8 mouse cellular contexts compared by ENCODE assay signal in genomic region chr6:30375791-30376190, GRCm38 (mm10). TPM values are rescaled to one million over a fixed set of nuclear protein-coding genes. Genes with fewer than 3 reads are reported as not detected.
DNase-seq lines count a peak whose midpoint lies in the region; ATAC-seq and TF ChIP-seq lines count a peak whose summit lies in the region.
"Had no signal": no experiment of that assay in that cellular context is flagged by ENCODE, and none has a peak within 500 bp of the region (broad histone marks: within the 10 kb centered on the region; RNA-seq: fewer than 3 reads in every experiment).

No protein-coding gene starts in this region.

- H3K9ac ChIP-seq in lung, embryonic 15.5 days: no peak overlapping the region
- H3K9ac ChIP-seq in heart, postnatal 0 days (replicated peaks; ENCODE audit: low read depth, low read length): no peak overlapping the region

- TF ChIP-seq CTCF in heart, postnatal 0 days (IDR thresholded peaks at IDR 0.05; ENCODE audit: low read depth): no peak

- DNase-seq in lung, postnatal 4 days: no peak
- DNase-seq in cerebellum, postnatal 36 days: peak; percentile 16 to 38
- peak; percentile 30 for DNase-seq in heart, postnatal 0 days (ENCODE audit: low spot score)
- peak; percentile 68 for DNase-seq in skeletal muscle tissue, adult 2 months (ENCODE audit: low read depth, low spot score)
- no peak for DNase-seq in right cerebral cortex, postnatal 4 days

- WGBS in lung, embryonic 15.5 days: 65% methylated on average over 1 of the region's 1 CpGs
- WGBS in heart, postnatal 0 days: 49% methylated on average over 1 of the region's 1 CpGs

- peaks cover 72% of the 10 kb centered on the region for H3K36me3 ChIP-seq in lung, embryonic 15.5 days
- H3K36me3 ChIP-seq in heart, postnatal 0 days (replicated peaks; ENCODE audit: control insufficient read depth, insufficient read depth, low read length): peaks cover 88% of the 10 kb centered on the region

- H3K9me3 ChIP-seq in lung, embryonic 15.5 days: no peaks in the 10 kb centered on the region
- H3K9me3 ChIP-seq in heart, postnatal 0 days (replicated peaks; ENCODE audit: control insufficient read depth, low read length): no peaks in the 10 kb centered on the region
- H3K9me3 ChIP-seq: midbrain, embryonic 10.5 days had no signal

- TF ChIP-seq EP300 in heart, postnatal 0 days (IDR thresholded peaks at IDR 0.05; ENCODE audit: low read depth): no peak

- no peak for ATAC-seq in lung, embryonic 15.5 days (ENCODE audit: borderline replicate concordance, extremely low read depth, low FRiP score, low TSS enrichment)
- ATAC-seq in heart, postnatal 0 days (ENCODE audit: insufficient read depth, low read depth): no peak; the same call in 1 of the 2 replicates
- ATAC-seq in frontal cortex, adult (ENCODE audit: low TSS enrichment): no peak

- no peak overlapping the region for H3K4me3 ChIP-seq in lung, embryonic 15.5 days
- H3K4me3 ChIP-seq in heart, postnatal 0 days (ENCODE audit: low read depth, low read length): no peak overlapping the region
- H3K4me3 ChIP-seq: midbrain, embryonic 10.5 days had no signal

- peaks cover 11% of the 10 kb centered on the region; the same call in 1 of the 2 replicates for H3K4me1 ChIP-seq in lung, embryonic 15.5 days
- no peaks in the 10 kb centered on the region for H3K4me1 ChIP-seq in heart, postnatal 0 days (ENCODE audit: control insufficient read depth, insufficient read depth)
- H3K4me1 ChIP-seq: midbrain, embryonic 10.5 days had no signal

- H3K4me2 ChIP-seq in lung, embryonic 15.5 days: no peak overlapping the region
- no peak overlapping the region for H3K4me2 ChIP-seq in heart, postnatal 0 days (ENCODE audit: low read depth, low read length)

- no peaks in the 10 kb centered on the region for H3K27me3 ChIP-seq in lung, embryonic 15.5 days
- H3K27me3 ChIP-seq in heart, postnatal 0 days (ENCODE audit: control insufficient read depth, insufficient read depth, low read length): no peaks in the 10 kb centered on the region

- peak overlapping the region; percentile 38 for H3K27ac ChIP-seq in lung, embryonic 15.5 days
- peak overlapping the region; percentile 76 for H3K27ac ChIP-seq in heart, postnatal 0 days (ENCODE audit: low read depth)
- H3K27ac ChIP-seq: midbrain, embryonic 10.5 days had no signal

RNA-seq across cellular contexts. Expression of gene Zc3hc1, which starts 15.0 kb away (rescaled TPM):
- 62.7 and 65.2 TPM in 2 replicates for polyA plus RNA-seq in lung, embryonic 15.5 days (2015; fragmentation: Nextera tagmentation; extraction: Ambion mirVana)
- 35.0 and 40.4 TPM in 2 replicates for total RNA-seq in heart, postnatal 0 days (2014; rRNA removed; ENCODE audit: low replicate concordance)
- 24.3 and 27.8 TPM in 2 replicates for polyA plus RNA-seq in heart, postnatal 0 days (2015; fragmentation: Nextera tagmentation; extraction: Ambion mirVana)

RNA-seq across cellular contexts. Expression of gene Klhdc10, which starts 25.9 kb away (rescaled TPM):
- 21.5 and 23.2 TPM in 2 replicates for polyA plus RNA-seq in lung, embryonic 15.5 days (2015; fragmentation: Nextera tagmentation; extraction: Ambion mirVana)
- total RNA-seq in heart, postnatal 0 days (2014; rRNA removed; ENCODE audit: low replicate concordance): 58.7 and 86.7 TPM in 2 replicates
- polyA plus RNA-seq in heart, postnatal 0 days (2015; fragmentation: Nextera tagmentation; extraction: Ambion mirVana): 10.5 and 11.8 TPM in 2 replicates

Comparison
In these comparisons a context has a peak if more than half of its experiments do, and no peak if none do; other contexts are left out.
1. DNase-seq: peak in cerebellum, postnatal 36 days (2 of 2), heart, postnatal 0 days (single experiment) and skeletal muscle tissue, adult 2 months (single experiment); none in lung, postnatal 4 days (0 of 2) and right cerebral cortex, postnatal 4 days (single experiment).